Mouse (Mus musculus) frontal cortex, postnatal 10 days (tissue): ENCODE measurements at regions not wholly inside any gene's neighbourhood (a gene's known extent, or its start where the extent isn't known, plus 50 kb on each side); places are given as distances from the start of the nearest gene placed in this dataset.
A peak's percentile ranks its signal among the peaks of the same experiment; 100 is the strongest.

ENCODE experiments used
- DNase-seq, 2 experiments: peaks; one replicate each; pipeline ENCODE4 v3.0.0; 2022; ENCODE audit warnings: low spot score in 2 of 2, mixed read lengths in 1 of 2

- DNase-seq = no peak
Observed at GRCm38 (mm10) chr11:113175323-113175722, 393.3 kb downstream of the Sox9 start.

GRCm38 (mm10) chr11:113176183-113176582, 394.2 kb downstream of the Sox9 start:
- peak in 1 of 2 experiments; percentile 46 for DNase-seq

- DNase-seq = no peak
Observed at GRCm38 (mm10) chr11:113178375-113178774, 396.4 kb downstream of the Sox9 start.

DNA sequence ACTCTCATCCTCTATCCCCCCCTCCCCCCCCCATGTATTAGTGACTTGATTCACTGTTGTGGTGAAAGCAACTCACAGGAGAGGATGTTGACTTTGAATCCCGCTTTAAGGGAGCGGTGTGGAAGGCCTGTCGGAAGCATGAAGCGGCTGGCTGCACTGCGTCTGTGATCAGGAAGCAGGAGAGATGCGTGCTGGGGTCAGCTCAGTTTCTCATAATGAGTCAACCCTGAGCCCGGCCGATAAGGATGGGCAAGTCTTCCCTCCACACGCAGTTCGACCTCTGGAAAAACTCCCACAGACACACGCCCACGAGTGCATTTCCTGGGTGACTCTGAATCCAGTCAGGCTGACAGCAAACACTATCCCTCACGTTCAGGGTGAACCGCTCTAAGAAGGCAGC, 398.0 kb downstream of the Sox9 start:
- DNase-seq = no peak

GRCm38 (mm10) chr11:113182083-113182861, 400.2 kb downstream of the Sox9 start:
- DNase-seq = no peak

DNA sequence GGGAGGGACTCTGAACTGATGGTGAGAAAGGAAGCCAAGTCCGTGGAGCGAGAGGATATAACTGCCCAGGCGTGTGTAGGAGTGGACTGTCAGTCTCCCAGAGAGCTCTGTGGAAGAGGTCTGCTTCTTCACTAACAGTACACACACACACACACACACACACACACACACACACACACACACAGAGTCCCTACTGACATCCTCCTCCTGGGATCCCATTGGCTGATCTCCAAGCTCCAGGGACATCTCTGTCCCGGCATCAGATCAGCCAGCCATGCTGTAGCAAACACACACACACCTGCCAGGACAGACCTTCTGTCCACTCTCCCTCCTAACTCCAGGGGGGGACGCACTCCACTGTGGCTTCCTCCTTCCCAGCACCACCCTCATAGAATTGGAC, 401.5 kb downstream of the Sox9 start:
- no peak for DNase-seq

DNA sequence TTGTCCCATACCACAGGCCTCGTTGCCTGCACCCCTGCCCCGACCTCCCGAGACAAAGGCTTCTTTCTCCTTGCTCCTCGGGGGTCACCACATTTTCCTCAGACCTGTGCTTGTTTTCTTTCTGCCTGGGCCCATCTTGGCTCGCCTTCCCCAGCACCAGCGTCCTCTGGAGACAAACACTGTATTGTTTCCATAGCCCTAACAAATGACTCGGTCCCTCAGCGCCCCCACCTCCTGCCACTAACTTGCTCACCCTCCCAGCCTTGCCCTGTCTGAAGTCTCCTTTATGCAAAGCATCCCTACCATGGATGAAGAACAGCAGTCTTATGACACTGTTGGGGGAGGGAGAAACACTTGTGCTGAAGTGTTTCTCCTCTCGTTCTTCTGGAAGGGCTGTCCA, 402.1 kb downstream of the Sox9 start:
- DNase-seq = no peak

- DNase-seq = no peak
Observed at GRCm38 (mm10) chr11:113187407-113187806, 405.4 kb downstream of the Sox9 start.

DNA sequence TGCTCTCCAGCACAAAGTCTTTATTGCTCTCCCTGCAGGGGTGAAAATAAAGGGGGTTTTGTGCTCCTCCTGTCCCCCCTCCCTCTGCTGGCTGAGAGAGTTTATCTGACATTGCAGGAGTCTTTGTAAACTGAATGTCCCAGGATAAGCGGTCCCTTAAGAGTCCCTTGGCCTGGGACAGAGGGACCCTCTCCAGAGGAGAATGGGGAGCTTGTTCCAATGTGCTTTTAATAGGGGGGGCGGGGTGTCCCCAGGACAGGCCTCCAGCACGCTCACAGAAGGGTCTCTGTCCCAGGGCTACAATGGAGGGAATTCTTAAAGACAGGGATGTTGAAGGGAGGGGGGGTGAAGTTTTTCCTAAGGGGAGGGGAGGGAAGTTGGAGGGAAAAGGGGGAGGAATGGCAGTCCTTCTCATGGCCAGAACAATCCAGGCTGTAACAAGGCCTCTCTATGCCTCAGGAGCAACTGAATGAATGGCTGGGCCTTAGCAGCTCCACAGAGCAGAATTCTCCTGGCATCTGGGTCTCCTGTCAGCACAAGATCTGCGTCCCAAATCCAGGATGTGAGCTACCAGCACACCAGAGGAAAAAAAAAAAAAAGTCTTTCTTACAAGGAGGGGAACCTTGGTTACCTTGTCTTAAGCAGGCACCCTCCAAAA, 406.4 kb downstream of the Sox9 start:
- peak; percentile 42 to 72 for DNase-seq

- DNase-seq = no peak
Observed at GRCm38 (mm10) chr11:113190006-113190405, 408.0 kb downstream of the Sox9 start.

DNA sequence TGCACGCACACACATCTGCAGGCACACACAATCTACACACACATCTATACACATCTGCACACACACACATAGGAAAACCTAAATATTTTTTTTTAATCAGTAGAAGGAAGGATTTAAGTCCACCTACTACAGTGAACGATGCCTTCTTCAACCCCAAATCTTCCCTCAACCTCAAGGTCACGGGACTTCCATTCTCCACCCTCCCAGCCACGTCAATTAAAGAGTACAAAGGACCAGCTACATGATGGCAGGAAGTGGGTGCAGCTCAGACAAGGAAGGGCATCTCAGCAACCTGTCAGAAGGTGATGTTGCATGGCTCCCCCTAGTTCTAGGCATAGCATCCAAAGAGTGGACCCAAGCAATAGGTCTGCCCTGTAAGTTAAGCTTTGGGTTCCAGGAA, 408.5 kb downstream of the Sox9 start:
- no peak for DNase-seq

- no peak for DNase-seq
Observed at GRCm38 (mm10) chr11:113191006-113191405, 409.0 kb downstream of the Sox9 start.

GRCm38 (mm10) chr11:113192086-113192856, 410.2 kb downstream of the Sox9 start:
- DNase-seq = peak in 1 of 2 experiments; percentile 49

DNA sequence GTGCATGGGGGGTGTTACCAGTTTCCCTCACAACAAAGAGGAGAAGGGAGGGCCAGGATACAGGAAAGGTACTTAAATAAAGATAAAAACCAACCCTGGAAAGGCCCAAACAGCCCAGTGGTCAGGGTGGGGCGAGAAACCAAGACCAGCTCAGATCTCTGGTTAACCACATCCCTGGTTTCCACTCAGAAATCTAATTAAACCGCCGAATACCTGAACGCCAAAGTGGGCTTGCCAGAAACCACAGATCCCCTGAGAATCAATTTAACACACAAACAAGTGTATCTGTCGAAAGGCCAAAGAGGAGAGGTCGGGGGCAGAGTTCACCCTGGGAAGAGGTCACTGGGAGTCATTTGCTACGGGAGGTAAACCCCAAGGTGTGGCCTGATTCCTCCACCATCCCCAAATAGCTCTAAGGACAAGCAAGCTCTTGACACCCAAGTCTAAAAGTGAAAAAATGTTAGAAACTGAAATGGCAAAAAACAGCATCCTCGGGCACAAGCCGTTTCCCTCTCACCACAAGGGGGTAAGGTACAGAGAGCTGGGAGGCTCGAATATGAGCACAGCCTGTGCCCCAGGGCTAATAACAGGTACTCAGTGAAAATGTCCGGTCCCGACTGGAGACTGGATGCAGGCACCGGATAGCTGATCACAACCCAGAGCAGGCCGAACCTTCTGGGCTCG, 412.3 kb downstream of the Sox9 start:
- DNase-seq = no peak
